Mouse (Mus musculus) inflammation-experienced regulatory T-cells, adult 6 months (primary cell): ENCODE results near the gene Tmem235. TPM values are rescaled to one million over a fixed set of nuclear protein-coding genes. Genes with fewer than 3 reads are reported as not detected.
A peak's percentile ranks its signal among the peaks of the same experiment; 100 is the strongest.

ENCODE experiments used
- ATAC-seq: one replicate; pipeline ENCODE4 v1.8.0; 2017
- polyA plus RNA-seq, 3 experiments: library from polyadenylated mRNA; unstranded; fragments of 100-300 nt; shearing (Covaris generic); gene quantifications; one replicate each; pipeline ENCODE4 v1.2.1; 2017

Gene Tmem235
- polyA plus RNA-seq, 3 experiments from 2014 or later = not detected

- peak; percentile 32 for ATAC-seq
These were observed 10.3 kb downstream of the Tmem235 start for GRCm38 (mm10) chr11:117870688-117871365.

GRCm38 (mm10) chr11:117871376-117871775 is 10.8 kb downstream of the Tmem235 start:
- ATAC-seq = no peak

DNA sequence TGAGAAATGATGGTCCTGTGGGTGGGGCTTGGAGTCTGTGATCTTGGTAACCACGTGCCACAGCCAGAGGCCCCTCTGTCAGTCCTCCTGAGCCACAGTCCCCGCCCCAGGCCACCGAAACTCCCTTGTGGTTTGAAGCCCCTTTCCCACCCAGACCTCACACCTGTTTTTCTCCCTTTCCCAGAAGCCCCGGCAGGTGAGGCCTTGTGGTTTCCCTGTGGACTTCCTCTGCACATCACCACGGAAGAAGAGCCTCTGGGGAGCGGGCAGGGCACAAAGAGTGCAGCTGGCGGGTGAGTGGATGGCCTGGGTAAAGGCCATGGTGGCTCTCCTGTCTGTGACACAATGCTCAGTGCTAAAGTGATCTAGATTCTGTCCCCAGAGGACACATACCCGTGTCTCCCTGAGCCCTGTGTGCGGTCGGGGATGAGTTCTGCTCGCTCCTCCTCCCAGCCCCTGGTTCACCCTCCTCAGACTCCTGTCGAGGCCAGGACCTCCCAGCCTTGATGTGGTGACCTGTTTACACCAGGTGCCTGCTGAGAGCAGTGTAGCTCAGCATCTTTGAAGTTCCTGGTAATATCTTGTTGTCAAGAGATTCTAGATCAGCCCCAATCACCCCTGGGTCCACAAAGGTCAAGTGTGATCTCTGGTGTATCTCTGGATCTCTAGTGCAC is 11.5 kb downstream of the Tmem235 start:
- ATAC-seq = peak; percentile 78

DNA sequence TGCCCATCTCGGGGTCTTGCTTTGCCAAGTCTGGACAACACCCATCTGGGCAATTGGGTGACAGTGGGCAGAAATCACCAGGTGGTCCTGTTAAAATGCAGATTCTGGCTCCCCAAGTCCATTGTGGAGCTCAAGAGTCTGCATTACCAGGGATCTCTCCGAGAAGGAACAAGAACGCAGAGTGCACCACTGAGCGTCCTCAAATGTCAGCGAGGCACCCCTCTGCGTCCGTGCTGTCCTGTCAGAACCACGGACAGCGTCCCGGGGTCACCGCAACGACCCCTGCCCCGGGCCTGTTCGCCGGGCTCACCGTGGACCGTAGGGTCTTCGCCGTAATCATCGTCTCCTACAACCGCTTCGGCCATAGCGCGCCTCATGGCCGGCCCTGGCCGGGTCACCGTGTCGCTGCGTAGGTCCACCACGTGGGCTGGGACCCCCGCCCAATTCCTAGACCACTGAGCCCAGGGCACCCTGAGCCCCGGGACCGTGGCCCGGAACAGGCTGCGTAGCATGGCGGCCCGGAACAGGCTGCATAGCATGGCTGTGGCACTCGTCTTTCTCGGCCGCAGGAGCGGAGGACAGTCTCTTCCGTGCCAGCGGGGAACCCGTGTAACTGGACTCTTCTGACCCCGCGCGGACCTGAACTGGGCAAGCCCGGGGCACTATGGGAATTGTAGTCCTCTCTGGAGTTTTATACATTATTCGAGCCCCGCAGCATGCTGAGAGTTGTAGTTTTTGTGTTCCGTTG is 12.5 kb downstream of the Tmem235 start, which contains the start of gene Tha1:
Tha1 (minus strand) TSS at position 621 of the 748 bp plus-strand sequence.
- no peak for ATAC-seq

- ATAC-seq = no peak
These were observed 13.9 kb downstream of the Tmem235 start for GRCm38 (mm10) chr11:117874419-117874818.

- no peak for ATAC-seq
These were observed 15.1 kb downstream of the Tmem235 start for GRCm38 (mm10) chr11:117875681-117876080.

DNA sequence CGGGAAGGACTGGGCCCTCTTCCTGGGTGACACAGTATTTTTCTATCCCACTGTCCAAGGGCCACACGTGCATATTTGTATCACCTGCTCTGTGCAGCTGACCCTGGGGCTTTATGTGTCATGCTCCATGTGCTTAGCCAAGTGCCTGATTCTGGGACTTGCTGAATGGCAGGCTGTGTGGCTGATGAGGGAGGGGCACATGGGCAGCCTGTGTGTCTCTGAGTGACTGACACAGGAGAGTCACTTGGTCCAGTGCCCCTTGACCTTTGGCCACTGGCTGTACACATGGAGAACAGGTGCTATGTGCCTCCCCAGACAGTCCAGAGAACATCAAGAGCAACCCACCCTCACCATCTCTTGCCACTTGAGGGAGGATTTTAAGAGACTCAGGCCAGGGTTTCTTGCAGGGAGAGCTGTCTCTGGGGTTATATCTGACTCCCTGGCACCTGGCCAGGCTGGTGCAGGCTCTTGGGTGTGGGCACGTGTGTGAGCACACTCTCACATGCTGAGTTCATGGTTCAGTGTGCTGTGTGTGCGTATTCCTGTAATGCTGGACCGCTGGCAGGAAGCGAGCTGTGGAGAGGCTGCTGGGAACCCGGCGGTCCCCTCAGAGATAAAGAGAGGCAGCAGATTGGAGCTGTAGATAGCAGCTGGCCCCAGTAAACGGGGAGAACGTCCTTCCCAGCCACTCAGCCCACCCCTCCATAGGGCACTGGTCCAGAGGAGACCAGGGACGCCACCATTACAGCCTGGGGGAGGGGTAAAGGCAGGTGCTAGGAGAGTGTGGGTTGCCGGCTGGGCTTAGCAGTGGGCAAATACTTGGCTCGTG is 17.6 kb downstream of the Tmem235 start:
- peak; percentile 89 for ATAC-seq

- ATAC-seq = no peak
These were observed 18.3 kb downstream of the Tmem235 start for GRCm38 (mm10) chr11:117878892-117879291.

- ATAC-seq = no peak
These were observed 19.1 kb downstream of the Tmem235 start for GRCm38 (mm10) chr11:117879676-117880075.

DNA sequence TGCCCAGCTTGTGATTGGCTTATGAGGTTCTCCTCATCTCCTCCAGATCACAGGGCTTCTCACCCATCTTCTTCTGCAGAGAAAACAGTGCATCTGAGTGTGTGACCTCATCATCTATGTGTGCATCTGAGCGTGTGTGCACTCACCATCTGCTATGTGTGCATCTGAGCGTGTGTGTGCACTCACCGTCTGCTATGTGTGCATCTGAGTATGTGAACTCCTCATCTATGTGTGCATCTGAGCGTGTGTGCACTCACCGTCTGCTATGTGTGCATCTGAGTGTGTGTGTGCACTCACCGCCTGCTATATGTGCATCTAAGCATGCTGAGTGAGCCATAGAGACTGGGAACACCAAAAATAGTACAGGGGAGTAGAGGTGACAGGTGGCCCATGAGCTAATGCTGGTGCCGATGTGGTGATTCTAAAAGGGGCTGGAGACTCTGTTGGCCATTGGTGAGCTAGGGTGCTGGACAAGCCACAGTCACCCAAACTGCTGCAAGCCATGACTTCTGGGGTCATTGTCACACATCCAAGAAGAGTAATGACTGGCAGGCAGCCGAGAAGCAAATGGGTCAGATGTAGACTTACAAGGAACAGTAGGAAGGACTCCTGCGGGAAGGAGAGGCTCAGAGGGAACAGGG is 19.9 kb downstream of the Tmem235 start:
- no peak for ATAC-seq

GRCm38 (mm10) chr11:117880977-117881358 is 20.4 kb downstream of the Tmem235 start:
- ATAC-seq = no peak

DNA sequence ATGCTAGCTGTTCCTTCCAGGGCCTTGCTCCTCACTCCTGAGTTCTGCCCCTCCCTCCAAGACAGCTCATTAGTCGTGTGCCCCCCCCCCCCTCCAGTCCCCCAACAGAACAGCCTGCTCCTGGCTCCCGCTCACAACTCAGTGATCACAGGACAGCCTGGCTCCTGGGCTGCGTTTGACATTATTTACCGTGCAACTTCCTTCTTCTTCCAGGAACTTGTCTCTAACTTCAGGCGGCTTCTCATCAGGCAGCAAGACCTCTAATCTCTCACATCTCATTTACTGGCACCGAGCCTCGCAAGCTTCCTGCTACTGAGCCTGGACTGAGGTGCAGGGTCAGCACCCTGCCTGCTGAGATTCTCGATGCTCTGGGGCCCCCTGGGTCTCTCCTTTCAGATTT is 21.2 kb downstream of the Tmem235 start:
- peak; percentile 36 for ATAC-seq

- no peak for ATAC-seq
These were observed 21.7 kb downstream of the Tmem235 start for GRCm38 (mm10) chr11:117882208-117882607.

- no peak for ATAC-seq
These were observed 25.4 kb downstream of the Tmem235 start for GRCm38 (mm10) chr11:117886000-117886399.

DNA sequence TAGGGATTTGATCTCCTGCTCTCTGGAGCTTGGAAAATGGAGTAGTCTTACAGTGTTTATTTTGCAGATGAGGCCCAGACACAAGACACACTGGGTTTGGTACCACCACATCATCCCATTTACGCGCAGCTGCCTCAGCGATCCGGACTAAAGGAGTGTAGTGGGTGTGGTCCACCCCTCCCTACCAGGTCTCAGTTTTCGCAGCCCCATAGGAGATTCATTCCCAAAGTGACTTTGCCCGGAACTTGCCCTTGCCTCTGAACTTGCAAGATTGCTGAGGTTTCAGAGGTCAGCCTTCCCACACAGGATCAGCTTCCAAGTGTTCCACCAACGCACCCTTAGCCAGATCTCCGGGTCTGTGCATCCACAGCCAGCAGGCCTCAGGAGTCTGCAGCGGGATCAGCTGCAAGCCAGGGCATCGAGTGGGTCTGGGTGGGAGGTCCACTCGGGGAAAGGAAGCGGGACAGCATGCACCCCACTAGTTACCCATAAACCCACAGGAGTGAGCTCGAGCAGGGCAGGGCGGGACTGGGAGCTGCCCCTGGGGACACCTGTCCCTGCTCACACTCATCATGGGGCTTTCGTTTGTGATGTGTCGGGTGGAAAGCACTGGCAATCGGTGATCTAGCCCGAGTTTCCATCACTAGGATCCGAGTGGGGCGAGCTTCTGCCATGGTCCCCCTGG is 27.8 kb downstream of the Tmem235 start:
- ATAC-seq = no peak

DNA sequence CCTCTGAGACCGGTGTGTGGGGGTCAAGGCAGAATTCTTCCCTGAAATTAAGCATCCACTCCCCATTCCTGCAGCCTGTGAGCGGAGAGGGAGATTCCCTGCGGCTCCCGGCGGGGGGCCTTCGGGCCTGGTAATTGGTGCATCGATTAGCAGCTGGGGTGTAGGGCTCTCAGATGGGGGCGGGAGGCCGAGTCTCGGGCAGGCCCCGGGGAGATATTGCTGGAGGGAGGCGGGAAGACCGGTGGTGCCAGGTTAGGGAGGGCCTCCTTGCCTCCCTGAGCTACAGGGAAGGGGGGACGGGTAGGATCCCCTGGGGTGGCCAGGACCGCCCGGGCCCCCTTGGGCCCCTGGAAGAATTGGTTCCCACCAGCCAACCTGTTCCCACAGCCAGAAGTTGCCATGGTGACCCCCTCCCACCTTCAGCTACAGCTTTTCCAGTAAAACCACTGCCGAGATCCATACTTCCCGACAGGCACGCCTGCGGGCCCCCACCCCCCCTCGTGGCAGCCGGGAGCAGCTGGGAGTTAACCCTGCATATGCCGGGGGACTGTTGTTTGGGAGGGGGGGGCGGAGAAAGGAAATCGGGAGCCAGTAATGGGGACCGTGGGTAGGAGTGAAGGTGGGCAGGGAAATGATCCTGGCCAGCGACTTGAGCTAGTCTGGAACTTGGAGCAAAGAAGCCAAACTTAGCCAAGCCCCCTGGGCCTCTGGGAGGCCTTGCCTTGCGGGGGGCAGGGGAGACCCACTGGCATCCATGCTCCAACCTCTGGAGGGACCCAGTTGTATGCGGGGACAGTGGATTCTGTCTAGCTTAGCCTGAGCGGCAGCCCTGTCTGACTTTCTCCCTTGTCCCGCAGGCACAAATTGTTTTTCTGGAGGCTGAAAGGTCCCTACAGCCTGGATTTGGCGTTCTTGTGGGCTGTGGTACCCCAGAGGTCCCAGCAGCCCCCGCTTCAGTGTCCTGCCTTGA is 28.6 kb downstream of the Tmem235 start:
- ATAC-seq = no peak

GRCm38 (mm10) chr11:117889887-117890340 is 29.4 kb downstream of the Tmem235 start:
- ATAC-seq = no peak

DNA sequence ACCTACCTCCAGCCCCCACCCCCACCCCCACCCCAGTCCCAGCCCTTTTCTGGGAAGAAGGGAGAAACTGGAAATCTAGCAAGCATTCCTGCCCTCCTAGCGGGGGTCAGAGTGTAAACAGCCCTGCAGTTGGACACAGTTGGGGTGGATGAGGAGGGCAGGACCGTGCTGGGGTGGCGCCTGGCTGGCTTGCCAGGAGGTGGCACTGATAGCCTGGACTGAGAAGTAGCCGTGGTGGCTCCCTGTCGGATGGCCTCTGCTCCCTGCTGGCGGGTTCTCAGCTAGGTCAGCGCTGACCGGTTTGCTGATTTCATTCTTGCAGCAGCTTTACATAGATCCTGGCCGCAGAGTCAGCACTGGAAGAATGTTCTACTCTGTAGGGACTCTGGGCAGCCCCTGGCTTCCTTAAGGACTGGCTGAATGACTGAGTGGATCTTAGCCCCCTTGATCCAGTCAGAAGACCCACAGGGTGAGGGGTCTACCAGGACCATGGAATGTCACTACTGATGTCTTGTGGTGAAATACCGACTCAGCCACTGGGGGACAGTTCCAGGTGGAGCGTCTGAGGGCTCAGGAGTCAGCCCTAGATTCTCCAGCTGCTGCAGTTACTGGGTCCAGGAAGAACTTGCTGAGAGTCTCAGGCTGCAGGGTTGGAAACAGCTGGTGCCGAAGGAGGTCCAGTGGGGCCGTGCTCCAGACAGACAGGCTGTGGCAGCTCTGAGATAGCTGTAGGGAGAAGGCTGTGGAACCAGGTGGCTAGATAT is 30.1 kb downstream of the Tmem235 start:
- no peak for ATAC-seq

DNA sequence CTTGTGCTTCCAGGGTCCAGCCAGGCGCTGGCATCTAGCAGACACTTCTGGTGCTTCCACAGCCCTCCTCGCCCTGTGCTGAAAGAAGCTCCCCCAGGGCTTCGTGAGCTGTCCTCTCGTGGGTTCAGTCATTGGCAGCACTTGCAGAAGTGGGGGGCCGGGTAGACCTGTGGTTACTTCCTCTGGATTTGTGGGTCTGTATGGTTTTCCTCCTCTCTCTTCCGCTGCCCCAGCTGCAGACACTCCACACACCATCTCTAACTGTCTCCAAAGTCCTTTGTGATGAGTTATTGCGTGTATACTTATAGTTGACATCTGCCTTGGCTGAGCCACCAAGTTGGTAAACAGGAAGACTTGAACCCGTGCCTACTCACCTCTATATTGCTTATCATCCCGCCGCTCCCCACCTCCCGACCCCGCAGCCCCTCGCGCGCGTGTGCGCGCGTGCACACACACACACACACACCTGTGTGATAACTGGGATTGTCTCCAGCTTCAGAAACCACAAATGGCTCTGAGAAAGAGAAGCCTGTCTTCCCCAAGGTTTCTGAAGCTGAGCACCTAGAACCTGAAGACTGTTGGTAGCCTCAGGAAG is 31.1 kb downstream of the Tmem235 start:
- ATAC-seq = peak; percentile 38
